Mouse (Mus musculus): Measurements from ENCODE around the gene Pitpna.

GRCm38 (mm10) chr11:75538184-75538969, 49.5 kb upstream of the Pitpna start:
- TF ChIP-seq POLR2A (IDR thresholded peaks at IDR 0.05; ENCODE audit: borderline replicate concordance, extremely low read depth, low read depth, low read length) (no peak), CTCF (IDR thresholded peaks at IDR 0.05; ENCODE audit: insufficient read depth, low read length) (no peak)

Data from lung, adult 2 months (tissue).